Mouse (Mus musculus) forebrain, embryonic 12.5 days (tissue): ENCODE results near the gene Vegfa. TPM values are rescaled to one million over a fixed set of nuclear protein-coding genes. Genes with fewer than 3 reads are reported as not detected.

ENCODE experiments used
- ATAC-seq: fragments of 200-750 bp; cut with Nextera tagmentation; 2 replicates; pipeline ENCODE4 v1.8.0; 2017; ENCODE audit warnings: moderate TSS enrichment; ENCODE audit not compliant: low FRiP score
- H3K27ac ChIP-seq: fragments of 300-500 bp; sonication (generic); 2 replicates; pipeline ENCODE4 v1.5.1; 2016; ENCODE audit warnings: mild to moderate bottlenecking
- H3K27me3 ChIP-seq: fragments of 300-500 bp; sonication (generic); 2 replicates; pipeline ENCODE4 v1.6.1; 2016; ENCODE audit warnings: mild to moderate bottlenecking
- H3K36me3 ChIP-seq: fragments of 300-500 bp; sonication (generic); replicated peaks from 2 replicates; pipeline ENCODE4 v1.6.1; 2016; ENCODE audit warnings: mild to moderate bottlenecking
- H3K4me1 ChIP-seq: fragments of 300-500 bp; sonication (generic); 2 replicates; pipeline ENCODE4 v1.6.1; 2016
- H3K4me2 ChIP-seq: fragments of 300-500 bp; sonication (generic); 2 replicates; pipeline ENCODE4 v1.6.1; 2016; ENCODE audit warnings: mild to moderate bottlenecking, moderate library complexity
- H3K4me3 ChIP-seq: fragments of 300-500 bp; sonication (generic); replicated peaks from 2 replicates; pipeline ENCODE4 v1.5.1; 2016; ENCODE audit warnings: mild to moderate bottlenecking
- H3K9ac ChIP-seq: fragments of 300-500 bp; sonication (generic); 2 replicates; pipeline ENCODE4 v1.6.1; 2016; ENCODE audit warnings: mild to moderate bottlenecking
- H3K9me3 ChIP-seq: fragments of 300-500 bp; sonication (generic); 2 replicates; pipeline ENCODE4 v1.6.1; 2016
- WGBS: fragments of 180-500 bp; shearing (Covaris S2); methylation state at CpG from one replicate; pipeline ENCODE4 v1.1.7; 2016; 5-methylcytosine and 5-hydroxymethylcytosine counted together
- polyA plus RNA-seq: library from polyadenylated mRNA; unstranded; fragments of >200 nt; fragmentation: Nextera tagmentation; extraction: Ambion mirVana; gene quantifications from 2 replicates; pipeline ENCODE4 v1.2.1, GENCODE M21; 2016

Gene Vegfa
- polyA plus RNA-seq, 1 experiment from 2014 or later: 4.1 TPM

- Histone ChIP-seq H3K36me3 (peaks cover 87% of the 10 kb centered on the region), H3K27me3 (no peaks in the 10 kb centered on the region), H3K4me2 (no peak overlapping the region), H3K27ac (no peak overlapping the region), H3K4me3 (no peak overlapping the region), H3K9me3 (no peaks in the 10 kb centered on the region), H3K4me1 (peaks cover 9% of the 10 kb centered on the region; the same call in 1 of the 2 replicates), H3K9ac (no peak overlapping the region)
- no peak for ATAC-seq
- WGBS: 99% methylated on average over 9 of the region's 9 CpGs
Measured at GRCm38 (mm10) chr17:46021760-46022159, 10.4 kb downstream of the Vegfa start.

GRCm38 (mm10) chr17:46021173-46021572, 11.0 kb downstream of the Vegfa start:
- H3K4me2 ChIP-seq: no peak overlapping the region
- 94% methylated on average over 7 of the region's 7 CpGs for WGBS
- H3K27ac ChIP-seq: no peak overlapping the region
- no peak for ATAC-seq
- H3K9me3 ChIP-seq: no peaks in the 10 kb centered on the region
- peaks cover 5% of the 10 kb centered on the region; the same call in 1 of the 2 replicates for H3K4me1 ChIP-seq
- no peak overlapping the region for H3K9ac ChIP-seq
- H3K4me3 ChIP-seq: no peak overlapping the region
- H3K27me3 ChIP-seq: no peaks in the 10 kb centered on the region
- H3K36me3 ChIP-seq: peaks cover 91% of the 10 kb centered on the region

GRCm38 (mm10) chr17:46020579-46020978, 11.6 kb downstream of the Vegfa start:
- Histone ChIP-seq H3K9me3 (no peaks in the 10 kb centered on the region), H3K27ac (no peak overlapping the region), H3K4me2 (no peak overlapping the region), H3K9ac (no peak overlapping the region), H3K4me3 (no peak overlapping the region), H3K36me3 (peaks cover 90% of the 10 kb centered on the region), H3K4me1 (no peaks in the 10 kb centered on the region; the same call in 1 of the 2 replicates), H3K27me3 (no peaks in the 10 kb centered on the region)
- no peak for ATAC-seq
- WGBS: 74% methylated on average over 7 of the region's 7 CpGs

- 88% methylated on average over 10 of the region's 10 CpGs for WGBS
- H3K4me3 ChIP-seq: no peak overlapping the region
- no peak for ATAC-seq
- no peak overlapping the region for H3K4me2 ChIP-seq
- H3K9me3 ChIP-seq: no peaks in the 10 kb centered on the region
- no peak overlapping the region for H3K27ac ChIP-seq
- no peaks in the 10 kb centered on the region for H3K4me1 ChIP-seq
- H3K9ac ChIP-seq: no peak overlapping the region
- peaks cover 79% of the 10 kb centered on the region for H3K36me3 ChIP-seq
- H3K27me3 ChIP-seq: no peaks in the 10 kb centered on the region
Measured at GRCm38 (mm10) chr17:46018736-46019004, 13.5 kb downstream of the Vegfa start.

GRCm38 (mm10) chr17:46017946-46018735, 14.0 kb downstream of the Vegfa start:
- Histone ChIP-seq H3K9ac (no peak overlapping the region), H3K36me3 (peaks cover 75% of the 10 kb centered on the region), H3K9me3 (no peaks in the 10 kb centered on the region), H3K27me3 (no peaks in the 10 kb centered on the region), H3K27ac (no peak overlapping the region), H3K4me1 (no peaks in the 10 kb centered on the region), H3K4me2 (no peak overlapping the region), H3K4me3 (no peak overlapping the region)
- 83% methylated on average over 24 of the region's 24 CpGs for WGBS
- ATAC-seq: no peak

- H3K36me3 ChIP-seq: peaks cover 59% of the 10 kb centered on the region
- no peaks in the 10 kb centered on the region for H3K9me3 ChIP-seq
- no peak overlapping the region for H3K4me3 ChIP-seq
Measured at GRCm38 (mm10) chr17:46016617-46017016, 15.6 kb downstream of the Vegfa start.

GRCm38 (mm10) chr17:46015967-46016366, 16.2 kb downstream of the Vegfa start:
- H3K27ac ChIP-seq: no peak overlapping the region
- 89% methylated on average over 6 of the region's 6 CpGs for WGBS
- H3K4me3 ChIP-seq: no peak overlapping the region
- H3K36me3 ChIP-seq: peaks cover 53% of the 10 kb centered on the region
- H3K4me2 ChIP-seq: no peak overlapping the region
- ATAC-seq: no peak
- no peaks in the 10 kb centered on the region for H3K9me3 ChIP-seq
- no peaks in the 10 kb centered on the region for H3K27me3 ChIP-seq
- H3K4me1 ChIP-seq: no peaks in the 10 kb centered on the region
- H3K9ac ChIP-seq: no peak overlapping the region

More at GRCm38 (mm10) chr17:46016617-46017016, 15.6 kb downstream of the Vegfa start:
- H3K27ac ChIP-seq: no peak overlapping the region
- H3K4me2 ChIP-seq: no peak overlapping the region
- no peak for ATAC-seq
- 93% methylated on average over 5 of the region's 5 CpGs for WGBS
- no peak overlapping the region for H3K9ac ChIP-seq
- H3K4me1 ChIP-seq: no peaks in the 10 kb centered on the region
- no peaks in the 10 kb centered on the region for H3K27me3 ChIP-seq

- no peaks in the 10 kb centered on the region for H3K27me3 ChIP-seq
- H3K27ac ChIP-seq: no peak overlapping the region
- no peak overlapping the region for H3K4me2 ChIP-seq
- no peaks in the 10 kb centered on the region for H3K4me1 ChIP-seq
- peaks cover 42% of the 10 kb centered on the region for H3K36me3 ChIP-seq
- H3K9ac ChIP-seq: no peak overlapping the region
- 92% methylated on average over 2 of the region's 2 CpGs for WGBS
- no peak for ATAC-seq
- no peaks in the 10 kb centered on the region for H3K9me3 ChIP-seq
- H3K4me3 ChIP-seq: no peak overlapping the region
Measured at GRCm38 (mm10) chr17:46014935-46015334, 17.2 kb downstream of the Vegfa start.

GRCm38 (mm10) chr17:46013549-46013948, 18.6 kb downstream of the Vegfa start:
- Histone ChIP-seq H3K9ac (no peak overlapping the region), H3K4me3 (no peak overlapping the region), H3K4me1 (no peaks in the 10 kb centered on the region), H3K9me3 (no peaks in the 10 kb centered on the region), H3K27me3 (no peaks in the 10 kb centered on the region), H3K4me2 (no peak overlapping the region), H3K27ac (no peak overlapping the region), H3K36me3 (peaks cover 29% of the 10 kb centered on the region)
- 94% methylated on average over 15 of the region's 15 CpGs for WGBS
- ATAC-seq: no peak

GRCm38 (mm10) chr17:46012211-46012610, 20.0 kb downstream of the Vegfa start:
- no peak for ATAC-seq
- H3K9ac ChIP-seq: no peak overlapping the region
- H3K4me2 ChIP-seq: no peak overlapping the region
- no peak overlapping the region for H3K27ac ChIP-seq
- peaks cover 16% of the 10 kb centered on the region for H3K36me3 ChIP-seq
- 86% methylated on average over 8 of the region's 8 CpGs for WGBS
- no peaks in the 10 kb centered on the region for H3K27me3 ChIP-seq
- H3K4me3 ChIP-seq: no peak overlapping the region
- no peaks in the 10 kb centered on the region for H3K4me1 ChIP-seq
- no peaks in the 10 kb centered on the region for H3K9me3 ChIP-seq

- no peak overlapping the region for H3K9ac ChIP-seq
- 0 out of 2 replicates have a peak, but pooled peaks cover under 1% of the 10 kb centered on the region for H3K27me3 ChIP-seq
- H3K9me3 ChIP-seq: no peaks in the 10 kb centered on the region
- 94% methylated on average over 6 of the region's 6 CpGs for WGBS
- peaks cover 7% of the 10 kb centered on the region for H3K36me3 ChIP-seq
- H3K27ac ChIP-seq: no peak overlapping the region
- H3K4me2 ChIP-seq: no peak overlapping the region
- no peak overlapping the region for H3K4me3 ChIP-seq
- no peak for ATAC-seq
- H3K4me1 ChIP-seq: no peaks in the 10 kb centered on the region
Measured at GRCm38 (mm10) chr17:46010462-46010861, 21.7 kb downstream of the Vegfa start.

GRCm38 (mm10) chr17:46009182-46009581, 23.0 kb downstream of the Vegfa start:
- 63% methylated on average over 7 of the region's 7 CpGs for WGBS
- Histone ChIP-seq H3K4me3 (no peak overlapping the region), H3K9ac (no peak overlapping the region), H3K9me3 (no peaks in the 10 kb centered on the region), H3K36me3 (no peaks in the 10 kb centered on the region), H3K4me2 (no peak overlapping the region), H3K27me3 (0 out of 2 replicates have a peak, but pooled peaks cover 3% of the 10 kb centered on the region), H3K27ac (no peak overlapping the region), H3K4me1 (no peaks in the 10 kb centered on the region)
- ATAC-seq: no peak

- Histone ChIP-seq H3K4me2 (no peak overlapping the region), H3K36me3 (no peaks in the 10 kb centered on the region), H3K27ac (no peak overlapping the region), H3K4me1 (no peaks in the 10 kb centered on the region), H3K9me3 (no peaks in the 10 kb centered on the region), H3K27me3 (0 out of 2 replicates have a peak, but pooled peaks cover 3% of the 10 kb centered on the region), H3K9ac (no peak overlapping the region), H3K4me3 (no peak overlapping the region)
- 80% methylated on average over 3 of the region's 3 CpGs for WGBS
- ATAC-seq: no peak
Measured at GRCm38 (mm10) chr17:46005458-46005857, 26.7 kb downstream of the Vegfa start.
